Mouse (Mus musculus) heart, adult 2 months (tissue): Measurements from ENCODE around the gene Gas8.
"Not testable (repeated sequence)": the region's sequence is repeated elsewhere in the genome, so short reads cannot be mapped to it uniquely, and the experiment has no call there.

ENCODE experiments used
- CTCF ChIP-seq: fragments of 200-600 bp; IDR thresholded peaks from 2 replicates; pipeline ENCODE4 v1.8.1; 2022; ENCODE audit warnings: antibody characterized with exemption, mild to moderate bottlenecking, moderate library complexity
- EP300 ChIP-seq: fragments of 200-500 bp; IDR thresholded peaks from 2 replicates; pipeline ENCODE4 v1.6.1; 2011; ENCODE audit warnings: low read depth, low read length, control low read depth; ENCODE audit not compliant: insufficient read depth
- POLR2A ChIP-seq: fragments of 200-500 bp; IDR thresholded peaks from 2 replicates; pipeline ENCODE4 v1.6.1; 2011; ENCODE audit warnings: mild to moderate bottlenecking, low read depth, low read length, control low read depth; ENCODE audit not compliant: insufficient read depth

- TF ChIP-seq CTCF, EP300, POLR2A: not testable (repeated sequence)
These were observed 44.1 kb upstream of the Gas8 start for GRCm38 (mm10) chr8:123474549-123474948.
